Mouse (Mus musculus) left cerebral cortex, adult 11 months (tissue): ENCODE results near the gene Tmed9.
A peak's percentile ranks its signal among the peaks of the same experiment; 100 is the strongest.
"Not testable (repeated sequence)": the region's sequence is repeated elsewhere in the genome, so short reads cannot be mapped to it uniquely, and the experiment has no call there.

ENCODE experiments used
- DNase-seq: peaks from one replicate; pipeline ENCODE4 v3.0.0; 2022; ENCODE audit warnings: low spot score

Gene Tmed9

DNA sequence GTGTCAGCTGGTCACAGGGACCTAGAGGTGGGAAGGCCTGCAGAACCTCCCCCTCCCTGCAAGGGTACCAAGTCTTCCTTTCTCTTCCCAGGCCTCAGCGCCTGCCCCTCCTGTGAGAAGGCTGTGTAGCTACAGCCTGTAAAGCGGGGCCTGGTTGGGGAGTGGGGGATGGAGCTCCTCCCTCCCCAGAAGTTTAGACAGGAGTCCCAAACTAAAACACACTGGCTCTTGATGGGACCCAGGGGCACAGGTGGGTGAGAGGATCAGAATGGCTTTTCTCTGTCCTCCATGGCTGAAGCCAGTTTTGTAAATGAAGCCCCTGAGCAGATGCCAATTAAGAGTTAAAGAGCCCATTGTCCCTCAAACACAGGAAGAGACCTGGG, 34.1 kb downstream of the Tmed9 start:
- no peak for DNase-seq

DNA sequence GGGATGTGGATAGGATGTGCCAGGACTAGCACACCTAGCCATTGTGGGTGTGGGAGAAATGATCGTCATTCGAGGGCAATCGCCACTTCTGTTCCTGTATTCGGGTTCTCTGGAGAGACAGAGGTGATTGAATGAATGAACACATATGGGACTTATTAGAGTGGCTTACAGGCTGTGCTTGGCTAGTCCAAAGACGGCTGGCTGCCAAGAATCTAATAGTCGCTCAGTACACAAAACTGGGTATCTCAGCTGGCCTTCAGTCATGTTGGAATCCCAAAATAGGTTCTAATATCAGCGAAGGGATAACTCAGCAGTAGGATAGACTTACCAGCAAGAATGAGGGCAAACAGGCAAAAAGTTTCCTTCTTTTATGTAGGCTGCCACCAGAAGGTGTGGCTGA, 38.5 kb downstream of the Tmed9 start:
- DNase-seq = no peak

DNA sequence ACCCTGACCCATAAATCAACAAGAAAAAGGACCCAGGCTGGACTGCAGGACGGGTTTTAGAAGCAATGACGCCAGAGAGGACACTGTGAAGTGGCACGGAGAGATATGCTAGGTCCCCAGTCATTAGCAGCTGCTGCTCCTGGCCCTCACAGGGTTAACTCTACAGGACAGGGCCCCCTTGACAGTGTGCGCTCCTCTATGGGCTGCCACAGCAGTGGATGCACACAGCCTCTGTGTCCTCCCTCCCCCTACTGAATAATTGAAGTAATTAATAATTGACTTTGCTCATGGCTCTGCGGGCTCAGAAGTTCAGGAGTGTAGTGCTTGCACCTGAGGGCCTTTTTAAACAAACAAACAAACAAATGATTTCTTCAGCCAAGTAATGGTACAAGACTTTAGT, 39.9 kb downstream of the Tmed9 start:
- DNase-seq = no peak

DNA sequence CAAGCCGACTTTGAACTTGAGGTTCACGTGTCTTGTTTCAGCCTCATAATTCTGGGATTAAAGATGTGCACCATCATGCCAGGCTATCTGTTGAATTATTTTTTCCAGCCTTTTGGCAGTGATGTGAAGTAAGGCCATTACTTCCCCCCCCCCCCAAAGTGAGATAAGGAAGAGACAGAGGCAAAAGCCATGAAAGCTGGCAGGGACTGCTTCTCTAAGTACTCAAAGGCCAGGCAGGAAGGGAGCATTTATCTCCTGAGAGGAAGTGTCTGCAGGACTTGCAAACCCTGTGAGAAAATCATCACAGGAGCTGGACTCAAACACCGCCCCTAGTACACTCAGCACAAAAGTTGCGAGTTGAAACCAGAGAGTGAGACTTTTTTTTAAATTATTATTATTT, 45.8 kb downstream of the Tmed9 start:
- no peak for DNase-seq

DNA sequence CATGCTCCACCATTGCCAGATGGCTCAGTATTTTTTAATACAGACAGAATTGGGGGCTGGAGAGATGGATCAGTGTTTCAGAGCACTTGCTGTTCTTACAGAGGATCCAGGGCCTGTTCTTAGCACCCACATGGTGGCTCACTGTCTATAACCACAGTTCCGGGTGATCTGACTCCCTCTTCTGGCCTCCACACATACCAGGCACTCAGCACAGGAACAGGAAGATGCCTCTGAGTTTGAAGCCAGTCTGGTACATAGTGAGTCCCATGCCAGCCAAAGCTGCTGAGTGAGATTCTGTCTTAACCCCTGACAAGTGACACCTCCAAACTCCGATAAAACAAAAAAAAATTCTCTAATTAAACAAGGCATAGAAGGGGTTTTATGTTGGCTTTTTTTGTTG, 46.7 kb downstream of the Tmed9 start:
- DNase-seq = no peak

DNA sequence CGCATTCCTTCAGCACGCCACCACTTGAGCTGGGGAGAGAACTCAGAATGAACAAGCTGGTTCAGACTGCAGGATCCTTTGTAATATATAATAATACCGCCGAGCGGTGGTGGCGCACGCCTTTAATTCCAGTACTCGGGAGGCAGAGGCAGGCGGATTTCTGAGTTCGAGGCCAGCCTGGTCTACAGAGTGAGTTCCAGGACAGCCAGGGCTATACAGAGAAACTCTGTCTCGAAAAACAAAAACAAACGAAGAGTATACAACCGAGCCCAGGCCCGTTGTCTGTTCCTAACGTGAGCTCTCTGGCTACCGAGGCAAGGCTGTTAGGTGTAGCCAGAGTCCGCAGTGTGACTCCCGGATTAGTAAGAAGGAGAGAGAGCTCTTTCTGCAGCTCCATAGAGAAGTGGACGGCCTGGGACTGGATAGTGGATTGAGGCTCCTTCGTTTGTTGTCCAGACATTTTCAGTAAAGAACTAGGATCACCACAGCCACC, 48.7 kb downstream of the Tmed9 start:
- DNase-seq = not testable (repeated sequence)

DNA sequence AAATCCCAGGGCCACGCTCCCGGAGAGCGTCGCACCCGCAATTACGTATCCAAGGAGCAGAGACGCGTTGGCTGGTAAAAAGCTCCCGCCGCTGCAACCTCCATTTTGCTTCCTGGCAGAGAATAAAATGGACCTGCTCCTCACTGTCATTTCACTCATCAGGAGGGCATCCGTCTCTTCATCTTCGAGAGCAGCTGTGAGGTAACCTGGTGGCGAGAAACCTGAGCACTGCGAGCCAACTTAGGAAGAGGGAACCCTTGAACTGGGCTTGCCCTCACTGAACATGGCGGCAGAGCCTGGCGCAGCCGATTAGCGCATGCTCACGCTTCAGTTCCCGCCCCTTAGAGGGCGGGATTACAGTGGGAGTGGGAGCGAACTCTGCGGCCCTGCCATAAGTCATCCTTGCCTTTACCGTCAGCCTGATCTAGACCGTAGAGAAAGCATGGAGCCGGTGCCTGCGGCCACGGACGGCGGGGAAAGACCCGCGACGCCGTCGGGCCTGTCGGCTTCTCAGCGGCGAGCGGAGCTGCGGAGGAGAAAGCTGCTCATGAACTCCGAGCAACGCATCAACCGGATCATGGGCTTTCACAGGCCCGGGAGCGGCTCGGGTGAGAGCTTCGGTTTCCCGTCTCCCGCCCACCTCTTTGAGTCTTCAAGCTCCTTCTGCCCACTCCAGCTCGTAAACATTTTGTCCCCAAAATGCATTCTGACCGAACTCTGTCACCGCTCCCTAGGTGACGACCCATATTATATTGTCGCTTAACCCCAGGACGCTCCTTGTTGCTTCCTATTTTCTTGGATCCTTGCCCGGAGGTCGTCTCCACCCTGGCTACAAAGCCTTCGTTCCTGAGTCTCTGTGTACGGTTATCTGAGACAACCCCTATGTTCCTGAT, 49.4 kb downstream of the Tmed9 start, which contains the start of gene Caml:
Gene Caml, plus strand, starts transcription at position 357 of the 893 bp plus-strand sequence.
- peak; percentile 84 for DNase-seq

DNA sequence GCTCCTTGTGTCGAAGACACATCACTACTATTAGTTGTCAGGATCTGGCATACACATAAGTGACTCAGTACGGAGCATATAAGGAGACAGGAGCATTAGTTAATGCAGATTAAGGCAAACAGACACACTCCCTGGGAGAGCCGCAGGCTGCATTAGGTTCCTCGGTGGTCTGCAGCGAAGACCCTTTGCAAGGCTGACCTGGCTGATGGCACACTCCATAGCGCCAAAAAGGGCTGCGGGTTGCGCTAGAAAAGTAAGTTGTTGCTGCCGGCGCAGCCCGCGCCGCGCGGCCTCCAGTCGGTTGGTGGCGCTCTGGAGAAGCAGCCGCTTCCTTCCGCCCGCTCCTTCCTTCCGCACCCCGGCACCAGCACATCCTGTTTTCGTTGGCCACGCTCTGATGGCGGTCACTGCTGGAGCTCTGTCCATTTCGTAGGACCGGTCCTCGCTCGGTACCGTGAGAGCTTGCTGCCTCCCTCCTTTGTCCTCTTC, 61.2 kb downstream of the Tmed9 start, which contains the start of gene Ddx46:
Gene Ddx46, plus strand, starts transcription at position 389 of the 489 bp plus-strand sequence.
- DNase-seq = peak; percentile 71

DNA sequence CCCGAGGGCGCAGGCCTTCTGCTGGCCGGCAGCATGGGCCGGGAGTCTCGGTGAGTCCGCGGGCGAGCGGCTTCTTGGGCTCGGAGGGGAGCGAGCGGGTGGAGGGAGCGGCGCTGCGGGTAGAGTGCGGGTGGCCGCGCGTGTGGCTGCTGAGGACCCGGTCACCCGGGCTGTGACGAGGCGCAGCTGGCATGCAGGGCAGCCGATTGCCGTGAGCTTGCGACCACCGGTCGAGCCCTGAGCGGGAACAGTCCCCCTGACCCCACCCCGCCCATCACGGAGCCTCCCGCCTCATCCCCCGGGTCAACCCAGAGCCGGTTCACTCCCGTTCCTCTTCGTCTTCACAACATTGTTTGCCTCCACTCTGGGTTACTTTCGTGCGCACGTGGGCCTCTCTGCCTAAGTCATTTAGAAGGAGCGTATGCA, 61.6 kb downstream of the Tmed9 start:
- DNase-seq = no peak

DNA sequence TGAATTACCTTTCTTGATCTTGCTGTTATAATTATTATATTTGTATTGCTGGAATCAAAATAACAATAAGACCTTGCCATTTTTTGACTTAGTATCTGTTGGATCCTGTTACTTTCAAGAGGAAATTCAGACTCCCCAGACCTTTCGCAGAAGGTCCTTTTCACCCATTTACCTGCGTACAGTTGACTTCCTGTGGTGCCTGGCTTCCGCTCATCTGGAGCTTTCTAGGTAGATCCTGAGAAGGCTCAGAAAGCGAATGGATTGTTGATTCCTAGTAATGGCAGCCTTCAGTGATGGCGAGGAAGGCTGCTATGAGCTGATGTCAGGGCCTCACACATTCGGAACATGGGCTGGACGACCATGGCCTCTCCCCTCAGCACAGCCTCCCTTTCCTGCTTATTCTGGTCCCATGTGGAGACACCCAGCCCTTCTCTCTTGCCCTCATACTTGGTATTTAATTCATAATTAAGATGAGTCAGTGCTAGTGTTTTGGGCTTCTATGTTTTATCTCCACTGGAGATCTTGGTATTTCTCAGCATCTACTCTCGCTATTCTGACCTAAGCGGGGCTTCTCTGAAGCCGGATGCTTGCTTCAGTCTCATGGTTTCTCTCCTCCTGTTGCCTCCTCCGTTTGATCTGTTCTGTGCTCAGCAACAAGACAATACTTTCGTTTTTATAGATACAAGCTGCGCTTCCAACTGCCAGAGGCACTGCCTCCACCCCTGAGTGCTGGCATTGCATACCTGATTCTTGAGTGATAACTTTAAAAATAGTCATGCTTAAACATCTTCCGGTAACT, 62.9 kb downstream of the Tmed9 start:
- no peak for DNase-seq

DNA sequence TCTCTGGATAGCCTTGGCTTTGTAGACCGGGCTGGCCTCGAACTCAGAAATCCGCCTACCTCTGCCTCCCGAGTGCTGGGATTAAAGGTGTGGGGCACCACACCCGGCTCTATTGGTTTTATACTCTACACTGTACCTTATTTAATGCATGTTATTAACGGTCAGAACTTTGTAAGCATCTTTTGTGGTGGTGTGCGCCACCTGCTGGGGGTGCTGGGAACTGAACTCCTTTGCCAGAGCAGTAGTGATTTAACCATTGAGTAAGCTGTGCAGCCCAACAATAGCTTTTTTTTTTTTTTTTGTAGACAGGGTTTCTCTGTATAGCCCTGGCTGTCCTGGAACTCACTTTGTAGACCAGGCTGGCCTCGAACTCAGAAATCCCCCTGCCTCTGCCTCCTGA, 66.9 kb downstream of the Tmed9 start:
- DNase-seq = peak; percentile 59

DNA sequence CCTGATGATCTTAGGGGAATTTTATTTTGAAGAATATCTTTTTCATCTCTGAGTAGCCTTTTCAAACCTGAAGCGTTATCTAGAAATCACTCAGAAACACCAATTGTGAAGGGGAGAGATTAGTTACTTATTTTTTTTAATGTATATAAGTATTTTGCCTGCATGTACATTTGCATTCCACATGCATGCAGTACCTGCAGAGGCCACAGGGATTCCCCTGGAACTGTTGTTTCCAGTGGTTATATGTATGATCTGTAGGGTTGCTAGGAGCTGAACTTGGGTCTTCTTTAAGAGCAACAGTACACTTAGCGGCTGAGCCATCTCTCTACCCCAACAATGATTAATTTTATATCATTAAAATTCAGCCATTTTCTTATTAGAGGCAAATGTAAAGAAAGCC, 71.0 kb downstream of the Tmed9 start:
- no peak for DNase-seq
